11 mouse cellular contexts compared by ENCODE assay signal in genomic region chr5:148508901-148509604, GRCm38 (mm10). TPM values are rescaled to one million over a fixed set of nuclear protein-coding genes. Genes with fewer than 3 reads are reported as not detected.
DNase-seq lines count a peak whose midpoint lies in the region; ATAC-seq and TF ChIP-seq lines count a peak whose summit lies in the region.
"Had no signal": no experiment of that assay in that cellular context is flagged by ENCODE, and none has a peak within 500 bp of the region (broad histone marks: within the 10 kb centered on the region; RNA-seq: fewer than 3 reads in every experiment).

No protein-coding gene starts in this region.

- no peaks in the 10 kb centered on the region for H3K9me3 ChIP-seq in ES-Bruce4 (replicated peaks; ENCODE audit: control insufficient read depth, insufficient read depth, low read length, poor library complexity, severe bottlenecking)
- no peaks in the 10 kb centered on the region for H3K9me3 ChIP-seq in forebrain, embryonic 14.5 days (replicated peaks; ENCODE audit: control insufficient read depth, low read length)
- H3K9me3 ChIP-seq: embryonic facial prominence, embryonic 13.5 days; heart, embryonic 13.5 days had no signal

- no peak for TF ChIP-seq CTCF in ES-Bruce4 (IDR thresholded peaks at IDR 0.05; ENCODE audit: low read depth, low read length)

- no peak overlapping the region for H3K4me2 ChIP-seq in forebrain, embryonic 14.5 days (ENCODE audit: low read length)
- H3K4me2 ChIP-seq: embryonic facial prominence, embryonic 13.5 days; heart, embryonic 13.5 days had no signal

- TF ChIP-seq EP300 in ES-Bruce4 (IDR thresholded peaks at IDR 0.05; ENCODE audit: insufficient read depth, low read depth, low read length): 0 out of 2 replicates have a peak, but pooled peaks have one; percentile 14

- 88% methylated on average over 11 of the region's 11 CpGs for WGBS in forebrain, embryonic 14.5 days

- peak overlapping the region; percentile 78 for H3K27ac ChIP-seq in ES-Bruce4 (ENCODE audit: insufficient read depth, low read length)
- no peak overlapping the region for H3K27ac ChIP-seq in forebrain, embryonic 14.5 days (ENCODE audit: low read depth, low read length)
- H3K27ac ChIP-seq: embryonic facial prominence, embryonic 13.5 days; heart, embryonic 13.5 days had no signal

- peak; percentile 77 to 84; a peak in 3 of 4 replicates for ATAC-seq in hematopoietic stem cell, adult 5-6 weeks (replicated peaks in 1 of 2; ENCODE audit: insufficient read depth in 1 of 2, low FRiP score in 2 of 2, low TSS enrichment in 1 of 2, low read depth in 1 of 2, poor library complexity in 2 of 2, severe bottlenecking in 2 of 2)
- no peak for ATAC-seq in erythroid progenitor cell, adult 5-6 weeks (replicated peaks; ENCODE audit: low FRiP score, poor library complexity, severe bottlenecking)
- no peak for ATAC-seq in forebrain, embryonic 14.5 days

- no peaks in the 10 kb centered on the region for H3K27me3 ChIP-seq in ES-Bruce4 (ENCODE audit: control insufficient read depth, insufficient read depth, low read length, poor library complexity, severe bottlenecking)
- no peaks in the 10 kb centered on the region for H3K27me3 ChIP-seq in forebrain, embryonic 14.5 days (replicated peaks; ENCODE audit: control insufficient read depth, insufficient read depth, low read length)
- H3K27me3 ChIP-seq: embryonic facial prominence, embryonic 13.5 days; heart, embryonic 13.5 days had no signal

- DNase-seq in 416B (ENCODE audit: low read depth): peak; percentile 41
- peak; percentile 87 for DNase-seq in lung, postnatal 36 days
- no peak for DNase-seq in thymus, postnatal 0 days (ENCODE audit: low spot score)
- no peak for DNase-seq in right cerebral cortex, adult 2 months (ENCODE audit: low spot score in 2 of 2)
- no peak for DNase-seq in forebrain, embryonic 14.5 days (ENCODE audit: low spot score)
- DNase-seq: kidney, postnatal 10 days had no signal

- no peak for TF ChIP-seq POLR2A in ES-Bruce4 (IDR thresholded peaks at IDR 0.05; ENCODE audit: insufficient read depth, low read length)

- peaks cover 17% of the 10 kb centered on the region for H3K36me3 ChIP-seq in ES-Bruce4 (ENCODE audit: control insufficient read depth, insufficient read depth, low read length, poor library complexity, severe bottlenecking)
- H3K36me3 ChIP-seq in forebrain, embryonic 14.5 days (ENCODE audit: control insufficient read depth, insufficient read depth, low read length): peaks cover 53% of the 10 kb centered on the region

- H3K9ac ChIP-seq in ES-Bruce4 (ENCODE audit: low read depth, poor library complexity, severe bottlenecking): no peak overlapping the region
- no peak overlapping the region for H3K9ac ChIP-seq in forebrain, embryonic 14.5 days (ENCODE audit: low read length)
- H3K9ac ChIP-seq: embryonic facial prominence, embryonic 13.5 days; heart, embryonic 13.5 days had no signal

- H3K4me1 ChIP-seq in ES-Bruce4 (ENCODE audit: control insufficient read depth, insufficient read depth, low read length): peaks cover 18% of the 10 kb centered on the region
- no peaks in the 10 kb centered on the region for H3K4me1 ChIP-seq in forebrain, embryonic 14.5 days (ENCODE audit: control insufficient read depth, insufficient read depth, low read length)

- H3K4me3 ChIP-seq in ES-Bruce4 (ENCODE audit: low read depth, low read length): no peak overlapping the region
- H3K4me3 ChIP-seq in forebrain, embryonic 14.5 days (ENCODE audit: low read depth, low read length): no peak overlapping the region
- H3K4me3 ChIP-seq: embryonic facial prominence, embryonic 13.5 days; heart, embryonic 13.5 days had no signal

RNA-seq across cellular contexts. Expression of gene Ubl3, which starts 43.5 kb away (rescaled TPM):
- polyA plus RNA-seq in ES-Bruce4 (2011; ENCODE audit: insufficient read depth, insufficient read length, low read depth, missing spikeins): 55.8 and 58.2 TPM in 2 replicates
- total RNA-seq in hematopoietic stem cell, adult 5-6 weeks (2017): 40.5 and 45.2 TPM in 2 replicates
- 13.4 and 17.7 TPM in 2 replicates for total RNA-seq in erythroid progenitor cell, adult 5-6 weeks (2015; ENCODE audit: low replicate concordance)
- 12.6 and 21.3 TPM in 2 replicates for total RNA-seq in erythroid progenitor cell, adult 5-6 weeks (2017; ENCODE audit: low replicate concordance)
- polyA plus RNA-seq in thymus, postnatal 0 days (2015; fragmentation: Nextera tagmentation; extraction: Ambion mirVana): 66.0 and 76.6 TPM in 2 replicates
- 76.2 and 88.9 TPM in 2 replicates for polyA plus RNA-seq in forebrain, embryonic 14.5 days (2014; fragmentation: Nextera tagmentation; extraction: Ambion mirVana)

Comparison
In these comparisons a context has a peak if more than half of its experiments do, and no peak if none do; other contexts are left out.
1. DNase-seq: peak in 416B (single experiment) and lung, postnatal 36 days (single experiment); none in thymus, postnatal 0 days (single experiment), right cerebral cortex, adult 2 months (0 of 2) and forebrain, embryonic 14.5 days (single experiment).
2. ATAC-seq: peak in hematopoietic stem cell, adult 5-6 weeks (2 of 2); none in erythroid progenitor cell, adult 5-6 weeks (single experiment) and forebrain, embryonic 14.5 days (single experiment).